Mouse (Mus musculus): ENCODE data around the gene Ppp1r14d. TPM values are rescaled to one million over a fixed set of nuclear protein-coding genes. Genes with fewer than 3 reads are reported as not detected.

The Ppp1r14d gene
- total and polyA plus RNA-seq, 2 experiments from 2014 or later: not detected

GRCm38 (mm10) chr2:119250826-119251478 is 21.2 kb upstream of the Ppp1r14d start:
- Histone ChIP-seq H3K4me3 (ENCODE audit: low read depth, low read length) (no peak overlapping the region), H3K9ac (replicated peaks; ENCODE audit: low read depth, low read length) (no peak overlapping the region), H3K27me3 (ENCODE audit: control insufficient read depth, insufficient read depth, low read length) (peaks cover 12% of the 10 kb centered on the region; the same call in 1 of the 2 replicates), H3K9me3 (replicated peaks; ENCODE audit: control insufficient read depth, low read length) (no peaks in the 10 kb centered on the region), H3K36me3 (replicated peaks; ENCODE audit: control insufficient read depth, insufficient read depth, low read length) (no peaks in the 10 kb centered on the region), H3K4me1 (ENCODE audit: control insufficient read depth, insufficient read depth) (no peaks in the 10 kb centered on the region), H3K4me2 (ENCODE audit: low read depth, low read length) (peak overlapping the region; percentile 54), H3K27ac (ENCODE audit: low read depth) (no peak overlapping the region)
- ATAC-seq (ENCODE audit: insufficient read depth, low read depth) (peak; percentile 68), DNase-seq (ENCODE audit: low spot score) (peak; percentile 55)
- TF ChIP-seq CTCF (IDR thresholded peaks at IDR 0.05; ENCODE audit: low read depth): peak; percentile 86
- no peak for TF ChIP-seq EP300 (IDR thresholded peaks at IDR 0.05; ENCODE audit: low read depth)
- WGBS: 11% methylated on average over 11 of the region's 11 CpGs

DNA sequence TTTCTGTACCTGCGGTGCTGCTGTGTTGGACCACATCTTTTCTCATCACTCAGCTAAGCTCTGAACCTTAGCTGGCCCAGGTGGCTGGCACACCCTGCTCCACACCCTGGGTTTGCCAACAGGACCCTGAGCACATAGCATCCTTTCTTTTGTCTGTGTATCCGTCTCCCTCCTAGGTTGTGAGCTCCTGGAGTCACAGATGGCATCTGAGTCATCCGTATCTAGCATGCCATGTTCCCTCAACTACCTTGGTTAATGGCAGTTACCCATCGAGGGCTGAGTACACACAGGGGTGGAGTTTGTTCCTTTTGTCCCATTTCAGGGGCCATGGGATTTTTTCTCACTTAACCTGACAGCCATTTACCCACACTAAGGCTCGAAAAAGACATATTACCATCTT is 20.7 kb upstream of the Ppp1r14d start:
- H3K9me3 ChIP-seq (replicated peaks; ENCODE audit: control insufficient read depth, low read length): no peaks in the 10 kb centered on the region
- H3K4me2 ChIP-seq (ENCODE audit: low read depth, low read length): no peak overlapping the region

GRCm38 (mm10) chr2:119249592-119250061 is 19.9 kb upstream of the Ppp1r14d start:
- H3K27me3 ChIP-seq (ENCODE audit: control insufficient read depth, insufficient read depth, low read length): peaks cover 12% of the 10 kb centered on the region; the same call in 1 of the 2 replicates
- ATAC-seq (ENCODE audit: insufficient read depth, low read depth): no peak
- no peaks in the 10 kb centered on the region for H3K9me3 ChIP-seq (replicated peaks; ENCODE audit: control insufficient read depth, low read length)
- TF ChIP-seq CTCF (IDR thresholded peaks at IDR 0.05; ENCODE audit: low read depth): no peak
- no peak for TF ChIP-seq EP300 (IDR thresholded peaks at IDR 0.05; ENCODE audit: low read depth)
- no peaks in the 10 kb centered on the region for H3K36me3 ChIP-seq (replicated peaks; ENCODE audit: control insufficient read depth, insufficient read depth, low read length)
- no peak overlapping the region for H3K9ac ChIP-seq (replicated peaks; ENCODE audit: low read depth, low read length)
- H3K4me3 ChIP-seq (ENCODE audit: low read depth, low read length): no peak overlapping the region
- no peak overlapping the region for H3K27ac ChIP-seq (ENCODE audit: low read depth)
- 51% methylated on average over 4 of the region's 4 CpGs for WGBS
- H3K4me2 ChIP-seq (ENCODE audit: low read depth, low read length): no peak overlapping the region
- no peak for DNase-seq (ENCODE audit: low spot score)
- H3K4me1 ChIP-seq (ENCODE audit: control insufficient read depth, insufficient read depth): no peaks in the 10 kb centered on the region

More for the DNA sequence above, 20.7 kb upstream of the Ppp1r14d start:
- WGBS: 58% methylated on average over 5 of the region's 5 CpGs
- TF ChIP-seq CTCF (IDR thresholded peaks at IDR 0.05; ENCODE audit: low read depth): no peak
- TF ChIP-seq EP300 (IDR thresholded peaks at IDR 0.05; ENCODE audit: low read depth): no peak
- peaks cover 12% of the 10 kb centered on the region; the same call in 1 of the 2 replicates for H3K27me3 ChIP-seq (ENCODE audit: control insufficient read depth, insufficient read depth, low read length)
- no peaks in the 10 kb centered on the region for H3K4me1 ChIP-seq (ENCODE audit: control insufficient read depth, insufficient read depth)
- no peak overlapping the region for H3K9ac ChIP-seq (replicated peaks; ENCODE audit: low read depth, low read length)
- H3K27ac ChIP-seq (ENCODE audit: low read depth): no peak overlapping the region
- DNase-seq (ENCODE audit: low spot score) (no peak), ATAC-seq (ENCODE audit: insufficient read depth, low read depth) (no peak)
- H3K4me3 ChIP-seq (ENCODE audit: low read depth, low read length): no peak overlapping the region
- no peaks in the 10 kb centered on the region for H3K36me3 ChIP-seq (replicated peaks; ENCODE audit: control insufficient read depth, insufficient read depth, low read length)

DNA sequence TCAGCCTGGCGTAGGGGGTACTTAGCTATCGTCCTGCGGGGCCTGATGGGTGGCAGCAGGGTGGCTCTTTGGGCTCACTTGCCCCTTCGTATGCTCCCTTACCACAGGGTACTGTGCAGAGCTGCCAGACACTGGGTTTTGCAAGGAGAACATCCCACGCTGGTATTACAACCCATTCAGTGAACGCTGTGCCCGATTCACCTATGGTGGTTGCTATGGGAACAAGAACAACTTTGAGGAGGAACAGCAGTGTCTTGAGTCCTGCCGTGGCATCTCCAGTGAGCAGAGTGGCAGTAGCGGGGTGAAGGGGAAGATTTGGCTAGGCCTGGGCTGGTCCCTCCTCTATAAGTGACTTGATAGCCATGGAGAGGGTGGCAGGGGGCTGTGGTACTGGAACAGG is 18.2 kb upstream of the Ppp1r14d start:
- Histone ChIP-seq H3K4me2 (ENCODE audit: low read depth, low read length) (no peak overlapping the region), H3K9me3 (replicated peaks; ENCODE audit: control insufficient read depth, low read length) (no peaks in the 10 kb centered on the region), H3K27ac (ENCODE audit: low read depth) (no peak overlapping the region), H3K4me3 (ENCODE audit: low read depth, low read length) (no peak overlapping the region), H3K36me3 (replicated peaks; ENCODE audit: control insufficient read depth, insufficient read depth, low read length) (no peaks in the 10 kb centered on the region), H3K9ac (replicated peaks; ENCODE audit: low read depth, low read length) (no peak overlapping the region), H3K27me3 (ENCODE audit: control insufficient read depth, insufficient read depth, low read length) (peaks cover 8% of the 10 kb centered on the region; the same call in 1 of the 2 replicates), H3K4me1 (ENCODE audit: control insufficient read depth, insufficient read depth) (no peaks in the 10 kb centered on the region)
- 83% methylated on average over 9 of the region's 9 CpGs for WGBS
- TF ChIP-seq EP300 (IDR thresholded peaks at IDR 0.05; ENCODE audit: low read depth): no peak
- no peak for TF ChIP-seq CTCF (IDR thresholded peaks at IDR 0.05; ENCODE audit: low read depth)
- ATAC-seq (ENCODE audit: insufficient read depth, low read depth) (no peak), DNase-seq (ENCODE audit: low spot score) (no peak)

DNA sequence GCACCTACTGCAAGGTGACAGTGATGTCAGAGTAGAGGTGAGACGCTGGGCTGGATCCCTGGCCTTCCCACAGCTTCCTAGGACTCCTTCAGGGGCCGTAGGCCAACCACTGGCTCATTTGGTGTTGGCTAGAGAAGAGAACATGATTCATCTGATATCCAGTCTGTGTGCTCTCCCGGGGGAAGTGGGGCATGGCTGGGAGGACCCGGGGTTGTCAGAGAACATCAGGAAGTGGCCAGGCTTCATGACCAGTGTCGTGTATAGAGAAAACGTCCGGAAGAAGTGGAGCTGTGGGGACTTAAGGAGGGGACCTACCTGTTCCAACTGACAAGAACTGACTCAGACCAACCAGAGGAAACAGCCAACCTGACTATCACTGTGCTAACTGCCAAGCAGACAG is 15.5 kb upstream of the Ppp1r14d start:
- Histone ChIP-seq H3K4me3 (ENCODE audit: low read depth, low read length) (no peak overlapping the region), H3K9ac (replicated peaks; ENCODE audit: low read depth, low read length) (no peak overlapping the region), H3K36me3 (replicated peaks; ENCODE audit: control insufficient read depth, insufficient read depth, low read length) (no peaks in the 10 kb centered on the region), H3K27me3 (ENCODE audit: control insufficient read depth, insufficient read depth, low read length) (peaks cover 4% of the 10 kb centered on the region; the same call in 1 of the 2 replicates), H3K4me1 (ENCODE audit: control insufficient read depth, insufficient read depth) (no peaks in the 10 kb centered on the region), H3K4me2 (ENCODE audit: low read depth, low read length) (no peak overlapping the region), H3K27ac (ENCODE audit: low read depth) (no peak overlapping the region), H3K9me3 (replicated peaks; ENCODE audit: control insufficient read depth, low read length) (no peaks in the 10 kb centered on the region)
- 64% methylated on average over 7 of the region's 7 CpGs for WGBS
- ATAC-seq (ENCODE audit: insufficient read depth, low read depth) (no peak), DNase-seq (ENCODE audit: low spot score) (no peak)
- TF ChIP-seq EP300 (IDR thresholded peaks at IDR 0.05; ENCODE audit: low read depth) (no peak), CTCF (IDR thresholded peaks at IDR 0.05; ENCODE audit: low read depth) (no peak)

- TF ChIP-seq CTCF (IDR thresholded peaks at IDR 0.05; ENCODE audit: low read depth): no peak
- no peak for TF ChIP-seq EP300 (IDR thresholded peaks at IDR 0.05; ENCODE audit: low read depth)
- Histone ChIP-seq H3K4me2 (ENCODE audit: low read depth, low read length) (no peak overlapping the region), H3K9me3 (replicated peaks; ENCODE audit: control insufficient read depth, low read length) (no peaks in the 10 kb centered on the region), H3K4me1 (ENCODE audit: control insufficient read depth, insufficient read depth) (no peaks in the 10 kb centered on the region), H3K27me3 (ENCODE audit: control insufficient read depth, insufficient read depth, low read length) (peaks cover 21% of the 10 kb centered on the region), H3K9ac (replicated peaks; ENCODE audit: low read depth, low read length) (no peak overlapping the region), H3K27ac (ENCODE audit: low read depth) (no peak overlapping the region), H3K36me3 (replicated peaks; ENCODE audit: control insufficient read depth, insufficient read depth, low read length) (no peaks in the 10 kb centered on the region), H3K4me3 (ENCODE audit: low read depth, low read length) (no peak overlapping the region)
- no peak for DNase-seq (ENCODE audit: low spot score)
- no peak for ATAC-seq (ENCODE audit: insufficient read depth, low read depth)
- WGBS: 55% methylated on average over 9 of the region's 9 CpGs
Observed at GRCm38 (mm10) chr2:119242548-119242947, 12.8 kb upstream of the Ppp1r14d start.
